Mouse (Mus musculus) CH12F3 (cell line): ENCODE data around the gene Neu2.

Source experiments
- in situ Hi-C: fragments of 300-500 bp; cut with MboI; formaldehyde crosslinking; loops from 2 replicates; pipeline ENCODE4 v1.14.3; 2020; ENCODE audit warnings: low sequenced_read_pairs

Gene Neu2

DNA sequence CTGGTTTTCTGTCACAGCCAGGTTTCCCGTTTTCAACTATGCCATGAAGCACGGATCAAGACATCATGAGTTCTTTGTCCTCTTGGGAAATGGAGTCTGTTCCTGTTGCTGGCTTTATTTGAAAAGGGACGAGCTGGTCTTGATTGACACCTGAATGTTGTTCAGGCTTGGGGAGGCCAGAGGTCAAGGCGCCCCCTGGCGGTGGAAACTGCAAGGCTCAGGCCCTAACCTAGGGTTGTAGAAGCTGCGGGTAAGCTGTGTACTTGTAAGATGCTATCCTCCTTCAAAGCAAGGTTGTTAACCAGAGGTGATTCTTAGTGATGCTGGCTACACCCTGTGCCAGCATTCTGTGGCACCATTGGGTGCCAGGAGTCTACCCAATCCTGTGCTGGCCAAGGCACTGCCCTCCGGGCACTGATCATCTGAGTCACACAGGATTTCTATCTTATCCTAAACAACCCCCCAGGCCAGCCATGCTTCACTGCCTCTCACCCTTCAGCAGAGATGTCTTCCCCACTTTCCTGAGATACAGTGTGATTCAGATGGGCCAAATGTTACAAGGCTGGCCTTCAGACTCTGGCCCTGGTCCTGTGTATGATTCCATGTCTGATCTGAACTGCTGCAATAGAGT, 98.8 kb downstream of the Neu2 start:
- in situ Hi-C loops, result no loop called here

DNA sequence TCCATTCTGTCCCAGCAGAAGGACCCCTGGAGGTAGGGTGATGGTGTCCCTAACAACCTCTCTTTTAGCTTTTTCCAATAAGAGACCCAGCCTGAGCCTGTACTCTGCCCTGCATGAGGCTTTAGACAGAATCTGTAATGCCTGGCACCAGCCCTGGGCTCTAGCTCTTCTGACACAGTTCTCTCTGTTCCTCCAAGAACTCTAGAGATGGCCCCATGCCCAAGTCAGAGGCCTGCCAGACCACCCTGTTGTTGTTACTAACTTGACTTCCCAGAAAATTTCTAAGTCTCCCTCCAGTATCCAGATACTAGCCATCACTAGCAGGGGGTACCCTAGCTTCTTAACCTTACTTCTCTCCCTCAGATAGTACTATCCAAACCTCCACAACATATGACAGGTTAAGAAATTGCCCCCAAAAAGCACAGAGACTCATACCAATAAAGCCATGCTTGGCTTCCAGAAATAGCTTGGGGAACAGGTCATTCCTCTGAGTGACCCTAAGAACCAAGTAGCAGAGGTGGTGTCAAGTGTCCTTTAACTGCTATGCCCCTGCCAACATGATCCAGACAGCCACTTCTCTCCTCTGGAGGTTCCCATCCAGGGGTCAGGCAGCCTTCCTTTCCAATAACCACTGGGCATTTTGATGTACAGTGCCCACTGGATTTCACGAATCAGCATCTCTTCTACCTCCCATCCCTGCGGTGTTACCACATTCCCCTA, 105.0 kb downstream of the Neu2 start:
- in situ Hi-C loops, result no loop called here

DNA sequence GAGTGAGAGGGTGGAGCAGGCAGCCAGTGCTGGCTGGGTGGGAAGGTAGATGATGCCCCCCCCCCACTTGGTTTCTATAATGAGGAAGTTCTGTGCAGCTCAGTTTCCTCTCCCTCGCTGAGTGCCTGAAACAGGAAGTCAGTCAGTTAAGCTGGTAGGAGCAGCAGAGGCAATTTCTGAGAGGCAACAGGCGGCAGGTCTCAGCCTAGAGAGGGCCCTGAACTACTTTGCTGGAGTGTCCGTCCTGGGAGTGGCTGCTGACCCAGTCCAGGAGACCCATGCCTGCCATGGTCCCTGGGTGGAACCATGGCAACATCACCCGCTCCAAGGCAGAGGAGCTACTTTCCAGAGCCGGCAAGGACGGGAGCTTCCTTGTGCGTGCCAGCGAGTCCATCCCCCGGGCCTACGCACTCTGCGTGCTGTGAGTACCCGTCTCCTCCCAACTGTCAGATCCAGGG, 110.6 kb downstream of the Neu2 start, which contains the start of gene Inpp5d:
Gene Inpp5d (plus strand): TSS at position 102 of the 458 bp plus-strand sequence.
- in situ Hi-C loops, result no loop called here

DNA sequence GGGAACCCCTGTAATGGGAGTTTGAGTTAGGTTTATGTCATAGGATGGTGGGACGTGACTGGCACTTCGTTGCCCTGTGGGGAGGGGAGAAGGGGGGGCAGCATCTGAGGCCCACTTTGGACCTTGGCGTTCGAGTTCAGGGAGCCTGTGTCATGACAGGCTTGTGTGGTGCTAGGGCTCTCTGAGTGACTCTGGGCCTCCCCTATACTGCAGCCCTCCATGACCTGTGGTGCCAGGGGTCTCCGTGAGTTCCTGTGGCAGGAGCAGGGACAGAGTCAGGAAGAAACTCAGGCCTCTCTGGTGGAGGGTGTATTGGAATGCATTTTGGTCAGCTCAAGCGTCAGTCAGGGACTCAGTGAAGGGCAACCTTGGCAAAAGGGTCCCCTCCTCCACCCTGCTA, 111.0 kb downstream of the Neu2 start:
- in situ Hi-C loops, result no loop called here

DNA sequence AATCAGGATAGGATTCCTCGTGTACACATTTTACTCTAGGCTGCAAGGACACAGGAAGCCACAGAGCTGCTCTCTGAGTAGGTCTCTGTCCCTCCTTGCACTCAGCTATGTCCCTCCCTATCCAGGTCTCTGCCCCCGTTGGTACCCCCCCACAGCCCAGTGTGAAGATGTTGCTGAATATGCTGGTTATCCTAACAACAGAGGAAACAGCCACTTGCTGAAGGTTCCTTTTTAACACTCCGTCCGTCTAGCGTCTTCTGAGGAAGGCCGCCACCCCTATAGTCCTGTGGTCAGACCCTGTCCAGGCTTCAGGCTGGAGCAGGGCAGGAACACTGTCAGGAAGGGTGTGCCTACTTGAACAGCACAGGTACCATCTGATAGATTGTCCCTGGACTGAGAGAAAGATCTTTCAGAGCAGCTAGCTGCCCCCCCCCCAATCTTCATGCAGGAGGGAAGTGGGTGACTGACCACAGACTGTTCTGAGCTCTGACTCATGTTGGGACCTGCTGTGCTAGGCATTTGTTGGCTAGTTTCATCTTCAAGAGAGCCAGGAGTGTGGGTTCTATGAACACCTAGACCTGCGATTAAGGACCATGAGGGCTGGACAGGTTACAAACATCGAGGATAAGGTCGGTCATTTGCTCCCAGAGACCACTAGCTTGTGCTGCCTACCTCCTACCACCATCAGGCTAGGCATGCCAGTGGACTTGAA, 111.6 kb downstream of the Neu2 start:
- in situ Hi-C loops, result no loop called here

DNA sequence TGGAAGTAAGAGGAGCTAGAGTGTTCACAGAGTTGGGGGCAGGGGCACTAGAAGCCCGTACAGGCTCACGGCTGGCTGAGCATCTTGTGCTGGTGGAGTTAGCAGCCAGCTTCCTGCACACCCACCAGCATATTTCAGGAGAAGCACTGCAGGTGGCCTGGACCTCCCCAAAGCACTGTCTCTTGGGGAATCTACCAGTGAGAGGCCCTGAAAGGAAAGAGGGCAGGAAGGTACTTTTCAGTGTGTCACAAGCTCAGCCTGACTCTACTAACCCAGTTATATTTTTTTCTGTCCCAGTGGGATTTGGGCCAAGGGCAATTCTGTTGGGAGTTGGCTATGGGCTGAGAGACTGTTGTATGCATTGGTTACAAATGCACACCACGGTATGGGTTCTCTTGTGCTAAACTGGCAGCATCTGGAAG, 112.2 kb downstream of the Neu2 start:
- in situ Hi-C loops, result no loop called here

DNA sequence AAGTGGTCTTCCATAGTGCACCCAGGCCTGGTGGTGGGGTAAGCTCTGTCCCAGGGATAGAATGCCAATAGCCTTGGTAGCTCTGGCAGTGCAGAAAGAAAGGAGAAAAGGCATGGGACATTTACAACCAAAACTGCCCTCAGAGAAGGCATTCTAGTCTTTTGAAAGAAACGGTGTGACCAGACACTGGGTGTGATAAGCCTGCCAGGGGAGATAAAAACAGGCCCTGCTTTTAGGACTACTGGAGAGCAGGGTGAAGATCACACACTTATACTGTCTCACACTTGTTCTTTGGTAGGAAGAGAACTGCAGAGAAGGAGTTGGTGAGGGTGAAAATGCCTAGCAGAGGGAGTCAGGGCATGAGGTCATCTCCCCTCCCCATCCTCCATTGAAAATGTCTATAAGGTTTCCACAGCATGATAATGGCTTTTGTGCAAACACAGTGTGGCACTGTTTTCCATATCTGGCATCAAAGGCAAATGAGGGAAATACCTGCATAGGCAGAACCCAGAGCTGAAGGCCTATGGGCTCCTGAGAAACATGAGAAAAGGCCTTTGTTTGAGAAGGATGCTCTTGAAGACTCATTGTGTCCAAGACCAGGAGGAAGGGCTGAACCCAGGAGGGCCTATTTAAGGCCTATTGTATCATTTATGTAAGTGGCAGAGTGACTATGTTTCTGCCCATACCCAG, 114.4 kb downstream of the Neu2 start:
- in situ Hi-C loops, result no loop called here

DNA sequence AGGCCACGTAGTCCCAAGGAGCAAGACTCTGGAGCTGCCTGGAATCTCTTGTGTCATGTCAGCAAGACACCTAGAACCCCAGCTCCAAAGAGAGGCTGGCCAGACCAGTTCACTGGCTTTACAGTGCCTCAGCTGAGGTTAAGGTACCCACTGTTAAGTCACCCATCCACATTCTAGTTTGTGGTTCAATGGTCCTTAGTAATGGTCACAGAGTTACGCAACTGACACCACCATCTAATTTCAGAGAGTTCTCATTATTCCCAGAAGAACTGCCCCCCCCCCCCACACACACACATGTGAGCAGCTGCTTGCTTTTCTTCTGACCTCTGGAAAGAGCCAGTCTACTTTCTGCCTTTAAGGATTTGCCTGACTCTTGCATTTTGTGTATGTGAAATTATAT, 115.1 kb downstream of the Neu2 start:
- in situ Hi-C loops, result no loop called here

DNA sequence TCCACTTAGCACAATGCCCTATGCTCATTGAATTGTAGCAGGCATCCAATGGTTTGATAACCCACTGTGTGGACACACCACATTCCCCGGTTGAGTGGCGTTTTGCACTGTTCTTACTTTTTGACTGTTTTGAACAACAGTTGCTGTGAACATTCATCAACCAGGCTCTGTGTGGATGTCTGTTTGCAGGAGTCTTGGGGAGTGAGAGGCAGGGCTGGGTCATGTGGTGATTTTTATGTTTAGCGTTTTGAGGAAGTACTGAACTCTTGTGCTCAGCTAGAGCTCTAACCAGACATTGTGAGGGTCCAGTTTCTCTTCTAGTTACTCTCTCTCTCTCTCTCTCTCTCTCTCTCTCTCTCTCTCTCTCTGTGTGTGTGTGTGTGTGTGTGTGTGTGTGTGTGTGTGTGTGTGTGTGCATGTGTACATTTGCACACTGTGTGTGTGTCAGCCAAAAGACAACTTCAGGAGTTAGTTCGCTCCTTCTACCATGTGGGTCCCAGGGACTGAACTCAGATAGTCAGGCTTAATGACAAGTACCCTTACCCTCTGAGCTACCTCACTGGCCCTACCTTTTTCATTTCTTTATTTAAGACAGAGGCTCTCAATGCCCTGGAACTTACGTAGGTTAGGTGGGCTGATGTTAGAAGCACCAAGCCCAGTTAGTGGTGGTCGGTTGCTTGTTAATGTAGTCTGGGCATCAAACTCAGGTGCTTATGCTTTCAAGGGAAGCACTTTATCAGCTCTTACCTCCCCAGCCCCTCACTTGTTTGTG, 115.8 kb downstream of the Neu2 start:
- in situ Hi-C loops, result no loop called here

DNA sequence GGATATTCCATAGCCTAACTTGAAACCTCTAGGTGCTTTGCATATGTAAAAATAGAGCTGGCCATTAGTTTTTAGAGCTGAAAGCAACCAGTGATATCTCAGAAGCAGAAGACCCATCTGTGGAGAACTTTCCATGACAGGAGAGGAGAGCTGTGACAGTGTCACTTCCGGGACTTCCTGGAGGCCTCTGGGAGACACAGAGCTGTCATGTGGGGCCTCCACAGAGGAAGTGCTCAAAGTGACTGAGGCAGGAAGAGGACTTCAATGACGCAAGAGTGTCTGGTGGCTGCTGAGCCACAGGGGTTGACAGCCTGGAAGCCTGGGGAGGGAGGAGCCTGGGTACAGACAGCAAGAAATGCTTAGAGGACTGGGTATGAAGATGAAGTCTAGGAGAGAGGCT, 116.7 kb downstream of the Neu2 start:
- in situ Hi-C loops, result no loop called here

DNA sequence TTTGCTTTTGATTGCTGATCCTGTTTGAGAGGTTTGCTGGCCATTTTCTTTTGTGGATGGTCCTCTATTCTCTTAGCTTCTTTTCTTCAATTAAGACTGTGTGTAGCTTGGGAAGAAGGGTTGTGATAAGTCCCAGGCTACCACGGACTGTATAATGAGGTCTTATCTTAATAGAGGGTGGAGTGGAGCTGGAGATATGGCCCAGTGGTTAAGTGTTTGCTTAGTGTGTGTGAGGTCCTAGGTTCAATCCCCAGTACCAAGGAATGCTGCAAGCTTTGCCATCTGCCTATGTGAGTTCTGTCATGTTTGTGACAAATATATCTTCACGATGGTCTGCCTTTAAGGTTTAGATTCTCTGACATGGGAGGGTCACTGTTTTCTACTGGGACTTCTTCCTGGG, 118.4 kb downstream of the Neu2 start:
- in situ Hi-C loops, result no loop called here

DNA sequence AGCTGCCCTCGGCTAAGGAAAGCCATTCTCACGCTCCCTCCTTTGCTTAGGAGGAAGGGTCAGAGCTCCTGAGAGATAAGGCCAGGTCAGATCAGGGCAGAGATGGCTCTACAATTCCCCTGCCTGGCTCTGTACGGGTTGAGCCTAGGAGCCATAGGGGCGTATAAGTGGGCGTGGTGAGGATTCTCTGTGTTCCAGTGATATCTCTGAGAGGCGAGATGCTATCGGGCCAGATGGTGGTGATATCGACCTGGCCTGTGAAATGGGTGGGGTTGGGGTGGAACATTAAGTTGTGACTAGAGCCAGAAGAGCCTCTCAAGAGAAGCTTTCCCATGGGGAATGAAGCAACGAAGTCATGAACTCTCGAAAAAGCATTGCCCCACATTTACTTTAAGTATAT, 121.9 kb downstream of the Neu2 start:
- in situ Hi-C loops, result no loop called here

DNA sequence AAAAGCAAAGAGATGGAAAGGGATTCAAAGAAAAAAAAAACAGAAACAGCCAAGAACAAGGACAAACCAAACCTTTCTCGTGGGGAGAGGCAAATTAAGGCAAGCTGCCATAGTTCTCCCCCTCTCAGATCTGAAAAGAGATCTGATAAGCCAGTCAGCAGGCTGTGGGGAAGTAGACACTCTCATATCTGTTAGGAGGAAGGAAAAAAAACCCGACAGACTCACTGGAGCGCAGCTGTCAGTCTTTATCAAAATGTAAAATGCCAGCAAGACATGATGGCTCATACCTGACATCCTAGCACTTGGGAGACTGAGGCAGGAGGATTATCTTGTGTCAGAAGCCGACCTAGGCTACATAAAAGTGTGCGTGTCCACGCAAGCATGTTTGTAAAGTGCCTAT, 122.5 kb downstream of the Neu2 start:
- in situ Hi-C loops, result no loop called here

DNA sequence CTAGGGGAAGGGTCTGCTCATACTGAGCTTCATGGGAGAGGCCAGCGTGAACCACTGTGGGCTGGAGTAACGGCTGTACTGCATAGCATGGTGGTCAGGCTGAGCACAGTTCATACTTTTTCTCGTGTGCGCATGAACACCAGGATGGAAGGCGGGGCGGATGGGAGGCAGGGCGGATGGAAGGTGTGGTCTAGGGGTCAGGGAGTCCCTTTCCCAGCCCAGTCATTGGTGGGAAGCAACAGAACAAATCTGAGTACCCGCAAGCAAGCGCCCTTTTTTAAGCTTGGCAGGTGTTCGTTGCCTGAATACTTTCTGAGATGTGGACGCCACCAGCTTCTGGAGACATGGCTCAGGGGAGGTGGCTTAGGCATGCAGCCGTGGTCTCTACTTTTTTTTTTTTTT, 127.0 kb downstream of the Neu2 start:
- in situ Hi-C loops, result no loop called here

DNA sequence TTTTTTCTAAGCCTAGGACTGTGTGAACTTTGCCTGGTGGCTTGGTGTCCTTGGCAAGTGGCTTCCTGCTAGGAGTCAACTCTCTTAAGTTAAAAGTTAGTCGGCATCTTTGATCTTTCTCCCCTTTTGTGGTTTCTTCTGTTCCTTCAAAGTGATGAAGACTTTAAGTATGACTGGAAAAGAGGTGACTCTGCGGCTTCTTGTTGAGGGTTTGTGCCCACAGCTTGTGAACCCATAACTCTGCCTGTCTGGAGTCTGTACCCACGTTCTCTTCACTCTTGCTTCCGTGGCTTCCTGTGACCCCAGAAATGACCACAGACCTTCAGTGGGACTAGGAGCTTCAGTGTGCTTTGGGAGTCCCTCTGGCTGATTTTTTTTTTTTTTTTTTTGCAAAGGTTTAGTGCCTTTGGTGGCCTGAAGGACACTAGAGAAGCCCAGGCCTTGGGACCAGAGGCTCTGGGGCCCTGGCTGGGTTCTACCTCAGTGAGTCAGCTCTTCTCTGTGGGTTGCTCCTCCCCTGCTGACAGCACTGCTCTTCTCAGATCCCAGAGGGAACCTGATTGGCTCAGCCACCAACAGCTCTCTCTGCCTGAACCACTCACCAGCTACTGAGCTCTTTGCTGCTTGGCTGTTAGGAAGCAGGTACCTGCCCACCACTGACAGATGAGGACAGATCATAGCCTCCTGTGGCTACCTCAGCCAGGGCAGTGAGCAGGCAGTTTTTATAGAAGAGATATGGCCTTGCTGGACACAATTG, 127.6 kb downstream of the Neu2 start:
- in situ Hi-C loops, result no loop called here

DNA sequence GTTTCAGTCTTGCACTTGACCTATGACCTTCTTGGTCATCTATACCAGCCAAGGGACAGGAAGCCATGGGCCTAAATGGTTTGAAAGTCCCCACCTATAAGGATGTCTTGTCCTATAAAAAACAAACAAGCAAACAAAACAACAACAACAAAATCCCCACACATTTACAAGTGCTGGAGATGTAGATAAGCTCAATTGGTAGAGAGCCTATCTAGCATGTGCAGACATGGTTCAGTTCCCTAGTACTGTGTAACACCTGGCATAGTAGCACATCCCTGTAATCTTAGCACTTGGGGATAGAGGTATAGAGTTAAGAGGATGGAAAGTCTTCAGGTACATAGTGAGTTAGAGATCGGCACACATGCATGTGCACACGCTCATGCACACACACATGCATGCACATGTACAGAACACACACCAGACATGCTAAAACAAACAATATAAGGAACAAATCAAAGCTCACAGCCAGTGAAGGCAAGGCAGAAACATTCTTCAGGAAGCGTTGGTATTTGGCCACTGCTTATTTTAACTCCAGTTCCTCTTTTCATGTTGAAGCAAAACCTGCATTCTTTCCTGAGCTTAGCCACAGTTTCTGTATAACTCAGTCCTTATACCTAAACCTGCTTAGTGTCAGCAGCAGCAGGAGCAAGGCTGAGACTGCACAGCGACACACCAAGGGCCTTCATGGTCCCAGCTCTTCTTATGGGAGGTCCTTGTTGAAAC, 128.3 kb downstream of the Neu2 start:
- in situ Hi-C loops, result no loop called here

DNA sequence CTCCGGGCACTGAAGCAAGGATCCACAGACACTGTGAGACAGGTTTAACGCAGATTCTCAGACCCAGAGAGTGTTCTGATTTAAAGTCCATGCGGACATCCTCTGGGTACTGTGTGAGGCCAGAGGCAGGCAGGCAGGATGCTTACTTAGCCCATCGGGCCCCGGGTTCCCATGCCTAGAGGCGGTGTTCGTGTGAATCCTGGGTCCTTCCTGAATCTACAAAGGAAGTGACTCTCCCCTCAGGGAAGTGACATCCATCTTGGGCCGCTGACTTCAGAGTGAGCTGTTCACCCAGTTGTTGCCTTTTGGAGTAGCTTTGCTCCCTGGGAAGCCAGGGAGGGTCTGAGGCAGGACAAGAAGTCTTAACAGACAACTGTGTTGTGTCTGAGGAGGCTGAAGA, 130.0 kb downstream of the Neu2 start:
- in situ Hi-C loops, result no loop called here

DNA sequence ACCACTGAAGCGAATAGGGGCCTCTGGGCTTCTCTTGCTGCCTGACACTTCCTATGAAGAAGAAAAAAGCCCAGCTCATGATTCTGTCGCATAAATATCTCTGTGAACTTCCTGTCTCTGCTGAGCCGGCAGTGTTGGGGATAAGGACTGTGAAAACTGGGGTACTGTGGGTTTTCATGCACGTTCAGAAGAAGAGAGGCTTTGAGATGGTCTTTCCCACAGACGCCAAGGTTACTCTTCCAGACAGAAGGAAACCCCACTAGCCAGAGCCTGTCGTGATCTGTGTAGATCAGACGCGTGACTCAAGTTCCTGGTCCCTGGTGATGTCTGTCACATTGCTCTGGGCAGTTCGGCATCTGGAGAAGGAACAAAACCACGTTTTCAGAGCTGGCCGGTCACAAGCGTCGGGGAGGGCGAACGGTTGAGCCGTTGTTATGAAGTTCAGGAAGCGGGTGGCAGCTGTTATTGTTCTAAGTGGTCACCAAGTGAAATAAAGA, 130.5 kb downstream of the Neu2 start:
- in situ Hi-C loops, result no loop called here

DNA sequence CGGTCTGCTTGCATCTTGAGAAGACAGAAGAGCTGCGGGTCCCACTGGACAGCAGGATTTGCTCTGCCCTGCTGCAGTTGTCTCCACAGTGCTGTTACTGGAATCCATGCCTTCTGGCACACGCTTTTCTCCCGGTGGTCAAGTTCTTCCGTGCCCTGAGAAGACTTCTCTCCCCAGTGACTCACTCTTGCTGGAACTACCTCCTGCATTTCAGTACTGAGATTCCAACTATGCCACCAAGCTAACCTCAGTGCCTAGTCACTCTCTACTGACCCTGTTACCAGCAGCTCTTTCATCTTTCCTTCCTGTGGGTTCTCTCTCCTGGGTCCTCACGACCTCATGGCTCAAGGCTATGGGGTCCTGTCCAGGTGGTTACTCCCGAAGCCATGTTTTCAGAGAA, 133.3 kb downstream of the Neu2 start:
- in situ Hi-C loops, result no loop called here
